Mouse (Mus musculus) liver, embryonic 13.5 days (tissue): ENCODE measurements around the gene Zfp715. TPM values are rescaled to one million over a fixed set of nuclear protein-coding genes. Genes with fewer than 3 reads are reported as not detected.
"Not testable (repeated sequence)": the region's sequence is repeated elsewhere in the genome, so short reads cannot be mapped to it uniquely, and the experiment has no call there.

Experiments used
- ATAC-seq: fragments of 200-750 bp; cut with Nextera tagmentation; 2 replicates; pipeline ENCODE4 v1.8.0; 2017; ENCODE audit warnings: low read depth, mild to moderate bottlenecking, moderate number of reproducible peaks, moderate library complexity
- DNase-seq: peaks from one replicate; pipeline ENCODE4 v3.0.0; 2022
- H3K27ac ChIP-seq: fragments of 300-500 bp; sonication (generic); 2 replicates; pipeline ENCODE4 v1.5.1; 2015; ENCODE audit warnings: moderate library complexity, mild to moderate bottlenecking, inconsistent platforms
- H3K27me3 ChIP-seq: fragments of 300-500 bp; sonication (generic); 2 replicates; pipeline ENCODE4 v1.6.1; 2015; ENCODE audit warnings: mild to moderate bottlenecking, inconsistent platforms
- H3K36me3 ChIP-seq: fragments of 300-500 bp; sonication (generic); 2 replicates; pipeline ENCODE4 v1.6.1; 2015; ENCODE audit warnings: mild to moderate bottlenecking, inconsistent platforms
- H3K4me1 ChIP-seq: fragments of 300-500 bp; sonication (generic); replicated peaks from 2 replicates; pipeline ENCODE4 v1.6.1; 2015; ENCODE audit warnings: inconsistent platforms
- H3K4me2 ChIP-seq: fragments of 300-500 bp; sonication (generic); 2 replicates; pipeline ENCODE4 v1.6.1; 2015; ENCODE audit warnings: inconsistent platforms, mild to moderate bottlenecking, moderate library complexity
- H3K4me3 ChIP-seq: fragments of 300-500 bp; sonication (generic); replicated peaks from 2 replicates; pipeline ENCODE4 v1.5.1; 2015; ENCODE audit warnings: mild to moderate bottlenecking, inconsistent platforms
- H3K9ac ChIP-seq: fragments of 300-500 bp; sonication (generic); 2 replicates; pipeline ENCODE4 v1.6.1; 2015; ENCODE audit warnings: mild to moderate bottlenecking, inconsistent platforms
- H3K9me3 ChIP-seq: fragments of 300-500 bp; sonication (generic); replicated peaks from 2 replicates; pipeline ENCODE4 v1.6.1; 2016; ENCODE audit warnings: inconsistent platforms
- WGBS: fragments of 180-500 bp; shearing (Covaris S2); methylation state at CpG from one replicate; pipeline ENCODE4 v1.1.7; 2015; ENCODE audit not compliant: insufficient replicate concordance; 5-methylcytosine and 5-hydroxymethylcytosine counted together
- polyA plus RNA-seq: library from polyadenylated mRNA; unstranded; fragments of >200 nt; fragmentation: Nextera tagmentation; extraction: Ambion mirVana; gene quantifications from 2 replicates; pipeline ENCODE4 v1.2.1, GENCODE M21; 2015

Zfp715 gene
- 4.1 and 5.8 TPM in 2 replicates for polyA plus RNA-seq

- Histone ChIP-seq H3K36me3 (peaks cover 20% of the 10 kb centered on the region), H3K27me3 (no peaks in the 10 kb centered on the region), H3K4me3 (peak within 1 kb of the TSS; percentile 75), H3K4me1 (peaks cover 36% of the 10 kb centered on the region), H3K27ac (peak within 1 kb of the TSS; percentile 85), H3K9ac (peak within 1 kb of the TSS; percentile 79), H3K9me3 (no peaks in the 10 kb centered on the region), H3K4me2 (peak within 1 kb of the TSS; percentile 81)
- WGBS, result under 1% methylated on average over 33 of the region's 33 CpGs
- ATAC-seq, result peak; percentile 92
- DNase-seq, result peak; percentile 84
Measured at GRCm38 (mm10) chr7:43313013-43313428, at the start of gene Zfp715. TSS of gene Zfp715 (minus strand) at chr7:43313294.

GRCm38 (mm10) chr7:43362021-43362420, 48.9 kb upstream of the Zfp715 start:
- Histone ChIP-seq H3K36me3 (no peaks in the 10 kb centered on the region), H3K4me1 (no peaks in the 10 kb centered on the region), H3K27me3 (no peaks in the 10 kb centered on the region), H3K9me3 (no peaks in the 10 kb centered on the region), H3K9ac (no peak overlapping the region), H3K27ac (no peak overlapping the region), H3K4me2 (no peak overlapping the region), H3K4me3 (no peak overlapping the region)
- ATAC-seq (no peak), DNase-seq (no peak)
- WGBS, result 47% methylated on average over 4 of the region's 4 CpGs

GRCm38 (mm10) chr7:43361442-43361841, 48.3 kb upstream of the Zfp715 start:
- H3K27me3 ChIP-seq, result no peaks in the 10 kb centered on the region
- H3K4me1 ChIP-seq, result no peaks in the 10 kb centered on the region
- H3K4me2 ChIP-seq, result no peak overlapping the region
- H3K36me3 ChIP-seq, result no peaks in the 10 kb centered on the region
- no peak overlapping the region for H3K27ac ChIP-seq
- ATAC-seq, result no peak
- WGBS, result 71% methylated on average over 1 of the region's 1 CpGs
- H3K9ac ChIP-seq, result no peak overlapping the region
- H3K4me3 ChIP-seq, result no peak overlapping the region
- H3K9me3 ChIP-seq, result no peaks in the 10 kb centered on the region
- DNase-seq, result no peak

GRCm38 (mm10) chr7:43358556-43358955, 45.5 kb upstream of the Zfp715 start:
- no peak overlapping the region for H3K4me2 ChIP-seq
- no peak overlapping the region for H3K27ac ChIP-seq
- no peaks in the 10 kb centered on the region for H3K27me3 ChIP-seq
- DNase-seq (no peak), ATAC-seq (no peak)
- H3K4me1 ChIP-seq, result peaks cover 20% of the 10 kb centered on the region
- WGBS, result 75% methylated on average over 3 of the region's 3 CpGs
- no peaks in the 10 kb centered on the region for H3K36me3 ChIP-seq
- H3K9me3 ChIP-seq, result no peaks in the 10 kb centered on the region
- no peak overlapping the region for H3K9ac ChIP-seq
- H3K4me3 ChIP-seq, result no peak overlapping the region

- H3K9me3 ChIP-seq, result no peaks in the 10 kb centered on the region
- H3K4me2 ChIP-seq, result peak overlapping the region; percentile 17; the same call in 1 of the 2 replicates
- no peak overlapping the region for H3K27ac ChIP-seq
- WGBS, result 11% methylated on average over 12 of the region's 12 CpGs
- no peak for DNase-seq
- H3K27me3 ChIP-seq, result no peaks in the 10 kb centered on the region
- H3K4me3 ChIP-seq, result no peak overlapping the region
- no peaks in the 10 kb centered on the region for H3K36me3 ChIP-seq
- peaks cover 45% of the 10 kb centered on the region for H3K4me1 ChIP-seq
- H3K9ac ChIP-seq, result no peak overlapping the region
- no peak; the same call in 1 of the 2 replicates for ATAC-seq
Measured at GRCm38 (mm10) chr7:43354893-43355835, 42.1 kb upstream of the Zfp715 start.

GRCm38 (mm10) chr7:43353758-43354157, 40.7 kb upstream of the Zfp715 start:
- DNase-seq, result no peak
- Histone ChIP-seq H3K4me2 (no peak overlapping the region), H3K27ac (peak overlapping the region; percentile 58; the same call in 1 of the 2 replicates), H3K4me3 (no peak overlapping the region), H3K9me3 (no peaks in the 10 kb centered on the region), H3K4me1 (peaks cover 45% of the 10 kb centered on the region), H3K27me3 (no peaks in the 10 kb centered on the region), H3K9ac (no peak overlapping the region), H3K36me3 (no peaks in the 10 kb centered on the region)
- WGBS, result 33% methylated on average over 4 of the region's 4 CpGs
- no peak for ATAC-seq

GRCm38 (mm10) chr7:43353118-43353517, 40.0 kb upstream of the Zfp715 start:
- Histone ChIP-seq H3K4me1 (peaks cover 45% of the 10 kb centered on the region), H3K4me3 (no peak overlapping the region), H3K4me2 (no peak overlapping the region), H3K36me3 (no peaks in the 10 kb centered on the region), H3K27me3 (no peaks in the 10 kb centered on the region), H3K9ac (no peak overlapping the region), H3K27ac (peak overlapping the region; percentile 58; the same call in 1 of the 2 replicates), H3K9me3 (no peaks in the 10 kb centered on the region)
- ATAC-seq (peak; percentile 33; the same call in 1 of the 2 replicates), DNase-seq (no peak)
- 17% methylated on average over 4 of the region's 4 CpGs for WGBS

- Histone ChIP-seq H3K27ac (peak within 1 kb of the TSS; percentile 64), H3K4me3 (no peak within 1 kb of the TSS), H3K4me2 (no peak within 1 kb of the TSS; the same call in 1 of the 2 replicates), H3K36me3 (no peaks in the 10 kb centered on the region), H3K9ac (no peak within 1 kb of the TSS; the same call in 1 of the 2 replicates), H3K27me3 (no peaks in the 10 kb centered on the region), H3K9me3 (no peaks in the 10 kb centered on the region), H3K4me1 (peaks cover 45% of the 10 kb centered on the region)
- ATAC-seq (no peak), DNase-seq (no peak)
- WGBS, result 28% methylated on average over 3 of the region's 3 CpGs
Measured at GRCm38 (mm10) chr7:43351154-43351553, 38.1 kb upstream of the Zfp715 start, which contains the start of gene Siglecf. TSS of gene Siglecf (plus strand) at chr7:43351341.

- H3K9me3 ChIP-seq, H3K36me3 ChIP-seq, H3K9ac ChIP-seq, DNase-seq, H3K27ac ChIP-seq, H3K4me2 ChIP-seq, H3K27me3 ChIP-seq, H3K4me3 ChIP-seq: not testable (repeated sequence)
- 33% methylated on average over 5 of the region's 5 CpGs for WGBS
- peak; percentile 44 for ATAC-seq
- H3K4me1 ChIP-seq, result peaks cover 33% of the 10 kb centered on the region
Measured at GRCm38 (mm10) chr7:43349623-43350022, 36.5 kb upstream of the Zfp715 start.

- H3K27me3 ChIP-seq, result no peaks in the 10 kb centered on the region
- ATAC-seq (no peak), DNase-seq (no peak)
- peaks cover 11% of the 10 kb centered on the region for H3K4me1 ChIP-seq
- 50% methylated on average over 1 of the region's 1 CpGs for WGBS
- no peak overlapping the region for H3K27ac ChIP-seq
- H3K36me3 ChIP-seq, result no peaks in the 10 kb centered on the region
- no peaks in the 10 kb centered on the region for H3K9me3 ChIP-seq
- no peak overlapping the region for H3K9ac ChIP-seq
- H3K4me3 ChIP-seq, result no peak overlapping the region
- no peak overlapping the region for H3K4me2 ChIP-seq
Measured at GRCm38 (mm10) chr7:43346571-43346970, 33.5 kb upstream of the Zfp715 start.

- Histone ChIP-seq H3K27me3 (no peaks in the 10 kb centered on the region), H3K4me2 (no peak overlapping the region), H3K9me3 (no peaks in the 10 kb centered on the region)
Measured at GRCm38 (mm10) chr7:43346148-43346547, 33.1 kb upstream of the Zfp715 start.

More at GRCm38 (mm10) chr7:43346148-43346547, 33.1 kb upstream of the Zfp715 start:
- 58% methylated on average over 4 of the region's 4 CpGs for WGBS
- Histone ChIP-seq H3K36me3 (no peaks in the 10 kb centered on the region), H3K4me3 (no peak overlapping the region), H3K9ac (no peak overlapping the region), H3K27ac (no peak overlapping the region), H3K4me1 (peaks cover 7% of the 10 kb centered on the region)
- DNase-seq (no peak), ATAC-seq (no peak)
